8 mouse cellular contexts compared by ENCODE assay signal in genomic region chr2:170877515-170877914, GRCm38 (mm10).
A peak's percentile ranks its signal among the peaks of the same experiment; 100 is the strongest.
DNase-seq lines count a peak whose midpoint lies in the region; ATAC-seq and TF ChIP-seq lines count a peak whose summit lies in the region.

No protein-coding gene starts in this region.

- peak; percentile 79 for DNase-seq in adipocyte (ENCODE audit: low spot score)
- peak; percentile 85 to 89 for DNase-seq in cerebellum, postnatal 25 days
- DNase-seq in frontal cortex, postnatal 36 days (ENCODE audit: low spot score in 2 of 2): peak; percentile 81 to 83
- peak; percentile 96 for DNase-seq in hindbrain, postnatal 0 days (ENCODE audit: low spot score)
- peak; percentile 59 for DNase-seq in left cerebral cortex, adult 11 months (ENCODE audit: low spot score)
- DNase-seq in right cerebral cortex, postnatal 36 days (ENCODE audit: low spot score in 2 of 2): peak; percentile 62 to 69

- no peak overlapping the region for H3K4me2 ChIP-seq in hindbrain, postnatal 0 days (ENCODE audit: low read depth, low read length)

- peak; percentile 77 for ATAC-seq in hindbrain, postnatal 0 days
- peak; percentile 91 for ATAC-seq in megakaryocyte-erythroid progenitor cell, adult 5-6 weeks (replicated peaks; ENCODE audit: low FRiP score, low TSS enrichment, poor library complexity, severe bottlenecking)
- no peak for ATAC-seq in erythroid progenitor cell, adult 5-6 weeks (replicated peaks; ENCODE audit: low FRiP score, poor library complexity, severe bottlenecking)

- no peaks in the 10 kb centered on the region for H3K4me1 ChIP-seq in hindbrain, postnatal 0 days (ENCODE audit: insufficient read depth, low read length)

- under 1% methylated on average over 4 of the region's 4 CpGs for WGBS in hindbrain, postnatal 0 days

- peak; percentile 92 for TF ChIP-seq CTCF in hindbrain, postnatal 0 days (IDR thresholded peaks at IDR 0.05; ENCODE audit: low read depth)

- H3K36me3 ChIP-seq in hindbrain, postnatal 0 days (ENCODE audit: insufficient read depth, low read length): no peaks in the 10 kb centered on the region

- H3K9me3 ChIP-seq in hindbrain, postnatal 0 days (ENCODE audit: low read length): no peaks in the 10 kb centered on the region

- H3K27ac ChIP-seq in hindbrain, postnatal 0 days: no peak overlapping the region

- 0 out of 2 replicates have a peak, but pooled peaks cover 5% of the 10 kb centered on the region for H3K27me3 ChIP-seq in hindbrain, postnatal 0 days (ENCODE audit: insufficient read depth, low read length)

- H3K9ac ChIP-seq in hindbrain, postnatal 0 days (replicated peaks; ENCODE audit: low read length): no peak overlapping the region

- H3K4me3 ChIP-seq in hindbrain, postnatal 0 days (ENCODE audit: low read length): no peak overlapping the region
